9 mouse cellular contexts compared by ENCODE assay signal in the genomic region with DNA sequence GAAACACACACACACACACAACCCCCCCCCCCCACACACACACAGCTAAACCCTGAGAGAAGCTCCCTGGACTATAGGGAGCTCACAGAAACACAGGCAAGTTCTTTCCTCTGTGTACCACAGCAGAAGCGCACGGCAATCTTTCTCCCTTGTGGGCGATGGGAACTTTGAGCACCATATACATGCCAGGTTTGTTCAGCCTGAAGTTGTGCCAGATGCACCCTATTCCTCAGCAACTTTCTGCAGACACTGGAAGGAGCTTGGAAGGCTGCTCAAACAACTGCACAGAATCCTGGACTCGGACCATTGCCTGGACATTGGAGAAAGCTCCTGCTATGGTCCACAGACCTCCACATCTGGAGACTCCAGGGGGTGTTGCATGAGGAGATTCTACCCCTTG.
DNase-seq lines count a peak whose midpoint lies in the region; ATAC-seq lines count a peak whose summit lies in the region.
"Had no signal": no experiment of that assay in that cellular context is flagged by ENCODE, and none has a peak within 500 bp of the region (broad histone marks: within the 10 kb centered on the region; RNA-seq: fewer than 3 reads in every experiment).

No protein-coding gene starts in this region.

- no peaks in the 10 kb centered on the region for H3K9me3 ChIP-seq in megakaryocyte, embryonic 14.5 days
- H3K9me3 ChIP-seq in limb, embryonic 10.5 days (replicated peaks), result no peaks in the 10 kb centered on the region
- no peaks in the 10 kb centered on the region for H3K9me3 ChIP-seq in stomach, embryonic 15.5 days

- 63% methylated on average over 4 of the region's 4 CpGs for WGBS in limb, embryonic 10.5 days
- WGBS in stomach, embryonic 15.5 days, result 52% methylated on average over 4 of the region's 4 CpGs

- H3K27me3 ChIP-seq in megakaryocyte, embryonic 14.5 days (replicated peaks), result peaks cover 10% of the 10 kb centered on the region
- H3K27me3 ChIP-seq in limb, embryonic 10.5 days (ENCODE audit: low read depth, poor library complexity, severe bottlenecking), result no peaks in the 10 kb centered on the region
- no peaks in the 10 kb centered on the region for H3K27me3 ChIP-seq in stomach, embryonic 15.5 days (replicated peaks)

- ATAC-seq in megakaryocyte, adult 5-6 weeks (ENCODE audit: poor library complexity, severe bottlenecking), result no peak
- ATAC-seq in stomach, embryonic 15.5 days (ENCODE audit: insufficient read depth, low FRiP score, low read depth), result no peak

- no peaks in the 10 kb centered on the region for H3K36me3 ChIP-seq in megakaryocyte, embryonic 14.5 days (replicated peaks; ENCODE audit: low read length)
- no peaks in the 10 kb centered on the region for H3K36me3 ChIP-seq in limb, embryonic 10.5 days
- H3K36me3 ChIP-seq in stomach, embryonic 15.5 days, result no peaks in the 10 kb centered on the region

- no peak overlapping the region for H3K9ac ChIP-seq in stomach, embryonic 15.5 days

- peak overlapping the region; percentile 23 for H3K4me3 ChIP-seq in megakaryocyte, embryonic 14.5 days (replicated peaks)
- H3K4me3 ChIP-seq in limb, embryonic 10.5 days, result no peak overlapping the region
- H3K4me3 ChIP-seq in stomach, embryonic 15.5 days (replicated peaks), result no peak overlapping the region

- H3K4me1 ChIP-seq in megakaryocyte, embryonic 14.5 days, result peaks cover 54% of the 10 kb centered on the region
- H3K4me1 ChIP-seq in limb, embryonic 10.5 days, result peaks cover 19% of the 10 kb centered on the region
- H3K4me1 ChIP-seq in stomach, embryonic 15.5 days, result peaks cover 13% of the 10 kb centered on the region; the same call in 1 of the 2 replicates

- peak overlapping the region; percentile 61 for H3K27ac ChIP-seq in limb, embryonic 10.5 days
- peak overlapping the region; percentile 68; the same call in 1 of the 2 replicates for H3K27ac ChIP-seq in stomach, embryonic 15.5 days

- no peak overlapping the region for H3K4me2 ChIP-seq in stomach, embryonic 15.5 days

- peak; percentile 1 for DNase-seq in embryo, embryonic 11 days
- no peak for DNase-seq in embryo, embryonic 9.5 days (ENCODE audit: extremely low spot score)
- no peak for DNase-seq in limb, embryonic 10.5 days (ENCODE audit: low spot score)
- no peak for DNase-seq in adrenal gland, postnatal 10 days
- no peak for DNase-seq in MN1 (ENCODE audit: low spot score)
- DNase-seq: lung, adult 2 months had no signal
